Mouse (Mus musculus): ENCODE measurements around the gene Ecd.

DNA sequence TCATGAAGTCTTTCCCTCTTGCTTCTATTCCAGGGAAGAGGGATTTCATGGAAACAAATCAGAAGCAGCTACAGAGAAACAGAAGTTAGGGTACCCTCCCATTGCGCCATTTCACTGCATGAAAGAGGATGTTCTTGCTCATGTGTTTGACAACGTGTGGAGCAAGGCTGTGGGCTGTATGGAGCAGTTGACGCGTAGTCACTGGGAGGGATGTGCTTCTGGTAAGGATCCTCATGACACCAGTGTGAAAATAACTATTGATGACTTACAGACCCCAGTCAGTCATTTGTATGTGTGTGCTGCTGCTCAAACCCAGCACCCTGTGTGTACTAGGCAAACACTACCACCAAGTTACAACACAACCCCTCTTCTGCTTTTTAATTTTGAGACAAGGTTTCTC, 15.3 kb upstream of the Ecd start:
- no peak for TF ChIP-seq REST (IDR thresholded peaks at IDR 0.05; ENCODE audit: insufficient read depth, insufficient read length)
- TF ChIP-seq POLR2A (IDR thresholded peaks at IDR 0.05; ENCODE audit: insufficient read length, low read depth), result no peak
- TF ChIP-seq USF1 (IDR thresholded peaks at IDR 0.05; ENCODE audit: low read depth), result no peak
- no peak for TF ChIP-seq CEBPB (IDR thresholded peaks at IDR 0.05; ENCODE audit: insufficient read depth, poor library complexity, severe bottlenecking)
- TF ChIP-seq MYOG (IDR thresholded peaks at IDR 0.05; ENCODE audit: control insufficient read depth in 1 of 3, insufficient read depth in 1 of 3, insufficient read length in 2 of 3, low read depth in 2 of 3), result no peak
- no peak for TF ChIP-seq MAX (IDR thresholded peaks at IDR 0.05; ENCODE audit: low read depth)
- no peak for TF ChIP-seq TCF12 (IDR thresholded peaks at IDR 0.05; ENCODE audit: insufficient read depth, poor library complexity, severe bottlenecking)
- no peak for TF ChIP-seq SRF (IDR thresholded peaks at IDR 0.05; ENCODE audit: control insufficient read depth, insufficient read length, low read depth)
- no peak for TF ChIP-seq E2F4 (IDR thresholded peaks at IDR 0.05; ENCODE audit: insufficient read depth)
- TF ChIP-seq POLR2AphosphoS2 (IDR thresholded peaks at IDR 0.05; ENCODE audit: insufficient read length, low read depth), result no peak
- TF ChIP-seq TCF3 (IDR thresholded peaks at IDR 0.05; ENCODE audit: insufficient read length, low read depth), result no peak
- no peak for TF ChIP-seq MYOD1 (IDR thresholded peaks at IDR 0.05; ENCODE audit: control insufficient read depth in 1 of 3, insufficient read length in 2 of 3, low read depth in 2 of 3)
